Mouse (Mus musculus) MN1 (cell line): ENCODE measurements around the gene Ptprn2.

Experiments used
- DNase-seq: peaks from one replicate; pipeline ENCODE4 v3.0.0-alpha.2; 2016; ENCODE audit warnings: low spot score

The Ptprn2 gene

DNA sequence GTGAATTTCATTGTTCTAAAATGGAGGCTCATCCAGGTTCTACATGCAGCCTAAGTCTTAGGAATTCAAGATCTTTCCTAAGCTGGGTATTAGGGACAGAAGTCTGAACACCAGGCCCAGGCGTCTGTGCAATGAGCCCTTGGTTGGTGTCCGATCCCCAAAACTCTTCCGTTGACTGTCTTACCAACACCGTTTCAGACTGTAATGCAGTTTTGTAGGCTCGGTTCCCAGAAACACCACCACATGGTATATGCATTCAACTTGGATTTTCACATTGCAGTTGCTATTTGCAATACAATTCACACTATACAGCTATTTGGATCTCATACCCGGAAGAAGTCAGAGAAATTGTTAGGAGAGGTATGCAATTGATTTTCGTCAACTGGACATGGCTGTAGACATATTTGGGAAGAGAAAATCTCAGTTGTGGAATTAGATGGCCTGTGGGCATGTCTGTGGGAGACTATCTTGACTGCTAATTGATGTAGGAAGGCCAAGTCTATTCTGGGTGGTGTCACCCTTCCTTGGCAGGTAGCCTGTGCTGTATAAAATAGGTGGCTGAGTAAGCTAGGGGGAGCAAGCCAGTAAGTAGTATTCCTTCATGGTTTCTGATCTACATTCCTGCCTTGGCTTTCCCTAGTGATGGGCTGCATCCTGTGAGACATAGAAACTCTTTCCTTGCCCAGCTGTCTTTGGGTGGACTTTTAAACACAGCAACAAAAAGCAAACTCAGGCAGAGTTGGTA, 109.5 kb downstream of the Ptprn2 start:
- no peak for DNase-seq

DNA sequence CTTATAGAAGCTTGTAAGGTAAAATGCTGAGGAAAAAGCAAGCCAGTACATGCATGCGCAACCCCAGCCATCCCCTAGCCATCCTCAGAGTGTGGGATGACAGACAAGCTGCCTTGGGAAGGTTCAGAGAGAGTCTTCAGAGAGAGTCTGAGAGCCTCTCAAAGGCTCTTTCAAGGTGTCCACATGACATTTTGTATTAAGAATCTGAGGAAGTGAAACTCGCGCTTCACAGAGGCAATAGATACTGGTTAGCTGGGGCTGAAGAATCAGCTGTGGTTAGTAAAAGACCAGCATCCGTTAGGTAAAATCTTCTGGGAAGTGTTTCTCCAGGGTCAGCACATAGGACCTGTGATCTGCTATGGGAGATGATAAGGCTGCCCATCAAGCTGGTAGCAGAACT, 110.2 kb downstream of the Ptprn2 start:
- DNase-seq, result no peak

DNA sequence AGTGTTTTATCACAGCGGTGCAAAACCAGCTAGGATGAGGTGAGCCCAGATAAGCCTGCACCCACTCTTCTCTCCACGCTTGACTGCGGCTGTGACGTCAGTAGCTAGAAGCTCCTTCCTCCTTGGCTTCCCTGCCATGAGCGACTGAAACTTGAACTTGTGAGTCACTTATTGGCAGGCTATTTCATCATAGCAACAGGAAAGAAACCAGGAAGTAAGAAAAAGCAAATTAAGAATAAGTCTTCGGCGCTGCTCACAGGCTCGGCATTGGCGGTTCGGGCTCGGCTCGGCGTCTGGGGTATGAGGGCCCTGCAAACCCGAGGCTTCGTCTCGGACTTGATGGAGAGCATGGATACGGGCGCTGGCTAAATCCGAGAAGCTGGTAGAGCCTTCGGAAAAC, 111.5 kb downstream of the Ptprn2 start:
- no peak for DNase-seq

DNA sequence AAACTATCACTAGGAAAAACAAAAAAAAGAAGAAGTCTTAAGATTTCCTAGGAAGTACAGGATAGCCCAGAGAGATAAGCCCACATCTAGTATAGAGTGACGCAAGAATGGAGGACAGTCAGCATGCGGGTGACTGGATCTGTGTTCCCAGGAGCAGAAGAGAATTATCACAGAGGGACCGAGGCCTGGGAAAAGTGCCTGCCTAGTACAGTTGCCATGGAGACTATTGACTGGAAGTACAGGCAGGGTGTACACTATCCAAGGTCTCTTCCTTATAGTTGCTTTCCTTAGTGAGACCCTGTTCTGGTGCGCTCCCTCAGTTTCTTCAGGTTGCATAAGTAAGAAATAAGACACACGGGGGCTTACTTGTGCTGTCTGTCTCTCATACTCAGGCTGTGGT, 112.2 kb downstream of the Ptprn2 start:
- DNase-seq, result no peak

DNA sequence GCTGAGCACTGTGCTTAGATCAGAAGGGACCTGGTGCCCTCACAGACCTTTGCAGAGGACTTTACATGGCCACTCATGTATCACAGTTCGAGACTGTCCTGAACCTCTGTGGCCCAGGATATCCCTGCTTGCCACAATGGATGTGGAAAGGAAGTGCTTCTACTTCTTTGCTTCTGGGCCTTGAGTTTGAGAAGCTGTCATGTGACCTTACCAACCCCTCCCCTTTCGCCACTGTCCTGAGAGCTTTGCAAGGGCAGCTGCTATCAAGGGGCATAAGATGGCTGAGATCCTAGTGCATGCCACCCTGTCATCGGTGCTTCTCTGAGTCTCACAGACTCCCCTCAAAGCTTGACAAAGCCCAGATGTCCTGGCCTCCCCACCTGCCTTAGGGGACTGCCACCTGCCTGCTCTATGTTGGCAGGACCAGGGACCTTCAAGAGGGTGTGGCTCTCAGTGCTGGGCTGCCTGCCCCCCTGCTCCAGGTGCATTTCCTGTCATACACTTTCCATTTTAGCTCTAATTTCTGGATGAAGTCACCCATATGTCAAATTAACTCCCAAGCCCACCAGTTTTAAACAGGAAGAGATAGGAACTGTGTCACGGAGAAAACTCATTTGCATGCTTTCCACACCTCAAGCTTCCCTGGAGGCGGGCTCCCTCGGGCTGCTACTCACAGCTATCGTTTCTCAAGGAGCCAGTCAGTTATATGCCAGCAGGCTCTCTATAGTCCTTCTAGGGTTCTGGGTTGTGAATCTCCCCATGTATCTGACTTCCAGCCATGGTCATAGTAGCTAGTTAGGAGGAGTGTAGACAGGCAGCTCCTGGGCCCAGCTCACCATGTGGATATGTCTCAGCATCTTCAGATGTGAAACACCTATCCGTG, 112.8 kb downstream of the Ptprn2 start:
- DNase-seq, result no peak

DNA sequence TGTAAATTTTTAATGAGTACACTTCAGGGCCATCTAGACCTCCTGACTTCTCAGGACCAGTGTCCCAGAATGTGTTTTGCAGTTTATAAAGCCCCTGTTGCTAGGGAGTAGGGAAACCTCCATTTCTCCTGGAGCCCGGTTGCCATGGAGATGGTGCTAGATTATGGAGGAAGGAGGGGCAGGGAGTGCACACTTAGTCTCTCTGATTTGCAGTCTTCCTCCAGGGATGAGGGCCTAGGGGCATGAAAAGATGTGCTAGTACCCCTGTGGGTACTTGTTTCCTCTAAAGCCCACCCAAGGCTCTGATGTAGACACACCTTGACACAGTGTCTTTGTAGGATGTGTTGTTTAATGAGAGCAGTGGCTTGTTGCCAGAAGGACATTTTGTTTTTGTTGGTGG, 114.0 kb downstream of the Ptprn2 start:
- DNase-seq, result no peak

DNA sequence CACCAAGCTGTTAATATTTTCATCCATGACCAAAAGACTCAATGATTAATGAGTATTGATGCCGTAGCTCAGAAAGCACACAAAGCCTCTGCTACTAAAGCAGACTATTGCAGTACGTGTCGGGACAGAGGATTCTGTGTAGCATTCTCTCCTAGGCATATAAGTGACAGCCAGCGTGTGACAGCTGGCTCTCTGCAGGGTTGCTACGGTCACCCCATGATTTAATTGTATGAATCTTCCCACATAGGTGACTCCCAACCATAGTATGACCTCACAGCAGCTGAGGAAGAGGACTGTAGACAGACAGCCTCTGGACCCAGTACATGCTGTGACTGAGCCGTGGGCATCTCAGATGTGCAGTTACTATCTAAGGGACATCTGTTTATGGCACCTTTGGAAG, 114.5 kb downstream of the Ptprn2 start:
- DNase-seq, result no peak

DNA sequence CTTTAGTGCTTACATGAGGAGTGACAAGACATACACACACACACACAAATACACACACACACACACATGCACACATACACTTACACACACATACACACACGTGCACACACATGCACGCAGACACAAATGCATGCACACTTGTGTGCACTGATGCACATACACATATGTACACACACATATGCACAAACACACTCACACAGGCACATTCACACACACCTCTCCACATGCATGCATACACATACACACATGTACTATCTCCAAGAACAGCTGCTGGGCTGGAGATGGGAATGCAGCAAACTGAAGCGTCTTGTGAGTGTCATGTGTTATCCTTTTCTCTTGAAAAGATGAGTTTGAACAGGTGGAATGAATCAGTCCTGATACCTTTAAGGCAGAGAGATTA, 115.9 kb downstream of the Ptprn2 start:
- DNase-seq, result no peak

DNA sequence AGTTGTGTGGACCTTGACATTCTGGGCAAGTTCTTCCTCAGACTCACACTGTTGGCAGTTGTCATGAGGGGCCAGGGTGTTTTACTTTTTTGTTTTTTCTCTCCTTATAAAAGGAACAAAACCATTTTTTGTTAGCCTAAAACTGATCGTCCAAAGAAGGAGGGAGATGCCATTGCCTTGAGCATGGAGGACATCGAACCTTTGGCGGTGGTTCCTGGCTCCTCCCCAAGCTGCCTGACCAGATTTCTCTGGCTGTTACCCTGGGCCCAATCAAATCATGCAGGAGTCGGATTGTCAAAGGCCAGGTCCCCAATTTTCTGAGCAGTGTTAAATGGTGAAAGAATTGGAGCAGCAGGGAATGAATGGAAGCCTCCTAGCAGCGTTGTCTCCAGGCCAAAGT, 116.4 kb downstream of the Ptprn2 start:
- DNase-seq, result no peak

DNA sequence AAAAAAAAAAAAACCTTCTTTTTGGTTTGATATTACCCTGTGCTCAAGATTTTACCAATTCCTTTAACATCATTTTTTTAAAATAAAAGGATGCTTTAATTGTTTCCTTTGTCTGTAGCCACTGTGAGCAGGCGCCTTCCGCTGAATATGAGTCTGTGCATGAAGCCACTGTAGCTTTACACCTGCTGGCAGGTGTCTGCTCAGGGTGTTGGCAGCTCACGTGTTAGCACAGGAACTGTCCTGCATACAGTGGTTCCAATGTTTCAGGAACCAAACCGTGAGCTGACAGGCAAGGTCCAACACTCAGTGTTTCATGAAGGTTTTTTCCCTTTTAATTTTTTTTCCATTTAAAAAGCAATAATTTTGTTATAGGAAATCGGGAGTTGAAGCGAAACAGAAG, 123.1 kb downstream of the Ptprn2 start:
- DNase-seq, result no peak

DNA sequence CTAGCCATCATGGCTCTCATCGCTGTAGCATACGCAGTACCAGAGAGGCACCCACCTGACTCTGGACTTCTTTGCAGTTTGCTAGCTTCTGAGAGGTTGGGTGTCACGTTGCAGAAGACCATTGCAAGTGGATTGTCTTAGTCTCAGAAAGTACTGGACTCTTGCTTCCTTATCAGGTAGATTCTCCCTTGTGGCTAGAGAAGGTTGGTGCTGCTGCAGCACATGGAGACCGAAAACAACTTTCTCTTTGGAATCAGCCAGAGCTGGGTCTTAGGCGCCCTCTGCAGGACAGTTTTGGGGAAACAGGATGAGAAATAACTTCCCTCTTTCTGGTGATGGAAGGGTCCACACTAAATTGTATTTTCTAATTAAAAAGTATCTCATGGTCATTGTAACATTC, 134.3 kb downstream of the Ptprn2 start:
- DNase-seq, result peak; percentile 45

DNA sequence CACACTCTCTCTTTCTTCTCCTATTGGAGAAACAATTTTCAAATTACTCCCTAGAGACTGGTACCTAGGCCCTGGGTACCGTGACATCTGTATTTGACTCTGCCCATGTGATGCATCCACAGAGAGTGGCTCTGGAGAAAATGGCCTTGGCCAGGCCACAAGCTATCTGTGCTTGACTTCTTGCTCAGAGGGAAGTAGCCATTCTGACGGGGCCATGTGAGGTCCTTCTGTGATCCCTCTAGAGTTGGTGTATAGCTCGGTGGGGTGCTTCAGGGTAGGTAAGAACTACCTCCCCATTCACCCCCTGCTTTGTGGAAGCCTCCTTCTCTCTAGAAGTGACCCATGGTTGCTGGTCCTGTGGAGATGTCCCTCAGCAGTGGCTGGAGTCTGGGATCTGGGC, 134.8 kb downstream of the Ptprn2 start:
- DNase-seq, result no peak

DNA sequence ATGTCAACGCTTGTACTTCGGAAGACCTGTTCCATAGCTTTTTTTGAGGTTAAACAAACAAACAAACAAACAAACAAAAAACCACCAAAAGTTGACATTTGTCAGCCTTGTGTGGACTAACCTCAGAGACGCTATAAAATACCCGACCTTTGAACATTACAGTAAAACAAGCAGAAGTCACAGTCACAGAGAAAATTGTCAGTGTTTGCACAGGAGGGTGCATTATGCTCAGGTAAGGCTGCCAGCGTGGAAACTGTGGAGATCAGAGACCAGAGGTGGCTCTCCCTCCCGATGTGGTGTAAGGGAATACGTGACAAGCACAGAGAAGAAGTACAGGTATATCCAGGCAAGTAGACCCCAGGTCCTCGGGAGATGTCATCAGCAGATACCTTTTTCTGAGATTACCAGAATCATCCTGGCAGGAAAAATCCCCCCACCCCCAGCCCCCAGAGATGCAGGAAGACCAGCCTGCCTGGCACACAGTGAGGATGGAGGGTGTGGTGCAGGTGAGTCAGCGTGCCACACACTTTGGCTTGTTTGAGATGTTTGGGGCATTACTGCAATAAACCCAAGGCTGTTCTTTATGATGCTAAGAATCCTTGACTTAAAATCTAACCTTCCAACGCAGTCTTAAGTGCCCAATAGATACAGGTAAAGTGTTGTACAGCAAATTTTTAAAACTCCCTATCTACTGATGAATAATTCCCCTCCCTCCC, 136.0 kb downstream of the Ptprn2 start:
- DNase-seq, result no peak

DNA sequence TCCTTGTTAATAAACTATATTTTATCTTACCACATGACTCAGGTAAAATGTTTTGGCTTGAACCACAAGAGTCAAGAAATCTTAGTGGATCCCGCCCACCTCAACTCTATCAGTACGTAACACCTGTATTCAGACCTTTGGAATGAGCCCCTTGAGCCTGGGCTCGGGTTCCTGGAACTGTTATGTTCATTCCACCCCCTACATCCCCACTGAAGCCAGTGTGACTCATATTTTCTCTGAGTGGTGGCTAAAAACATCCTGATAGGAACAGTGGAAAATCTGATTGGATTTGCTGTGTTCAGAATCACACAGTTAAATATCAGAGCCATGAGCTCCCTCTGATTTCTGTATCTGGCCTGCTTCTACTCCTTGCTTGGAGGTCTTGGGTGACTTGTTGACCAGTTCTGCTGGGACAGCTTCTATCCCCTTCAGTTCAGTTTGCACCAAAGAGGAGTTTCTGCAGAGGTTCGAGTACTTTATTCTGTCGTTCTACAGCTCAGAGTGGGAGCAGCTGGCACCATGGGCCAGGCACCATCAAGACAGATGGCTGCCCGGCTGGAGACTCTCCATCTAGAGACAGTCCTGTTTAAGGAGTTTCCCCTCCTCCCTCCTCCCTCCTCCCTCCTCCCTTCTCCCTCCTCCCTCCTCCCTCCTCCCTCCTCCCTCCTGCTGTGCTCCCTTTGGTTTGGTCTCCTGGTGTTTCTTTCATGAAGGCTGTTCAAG, 137.3 kb downstream of the Ptprn2 start:
- no peak for DNase-seq

DNA sequence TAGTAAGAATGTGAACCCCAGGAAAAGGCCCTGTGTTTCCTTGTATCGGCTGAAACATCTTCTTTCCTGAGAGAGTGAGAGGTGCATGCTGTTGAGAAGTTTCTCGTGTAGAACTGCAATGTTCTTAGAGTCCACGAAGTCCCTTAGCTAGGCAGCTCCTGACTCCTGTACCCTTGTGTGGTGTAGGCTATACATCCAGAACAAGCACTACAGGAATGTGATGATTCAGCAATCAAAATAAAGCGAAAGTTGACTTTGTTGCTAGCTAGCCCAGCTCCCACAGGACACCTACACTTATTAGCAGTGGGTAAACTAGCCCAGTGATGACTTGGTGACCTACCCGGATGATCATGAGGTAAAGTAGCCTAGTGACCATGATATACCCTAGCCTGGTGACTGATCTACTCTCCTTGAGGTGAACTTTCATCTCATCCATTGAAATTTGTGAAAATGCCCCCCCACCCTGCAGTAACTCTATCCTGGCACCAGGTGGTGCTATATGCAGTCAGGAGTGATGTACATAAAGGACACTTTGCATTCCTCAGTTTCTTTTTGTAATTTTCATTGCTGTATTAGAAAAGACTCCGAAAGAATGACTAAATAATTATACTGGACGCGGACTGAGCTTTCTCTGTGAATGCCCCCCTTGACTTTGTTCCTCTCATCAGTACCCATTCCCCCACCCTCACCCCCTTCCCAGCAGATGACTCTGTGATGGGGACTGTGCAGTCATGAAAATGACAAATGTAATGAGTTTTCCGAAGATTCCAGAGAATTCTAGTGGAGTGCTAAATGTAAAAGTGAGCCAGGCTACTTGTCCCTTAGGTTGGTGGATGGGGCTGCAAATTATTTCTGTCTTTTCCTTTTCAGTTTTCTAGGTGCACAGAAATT, 140.1 kb downstream of the Ptprn2 start:
- peak; percentile 19 for DNase-seq

DNA sequence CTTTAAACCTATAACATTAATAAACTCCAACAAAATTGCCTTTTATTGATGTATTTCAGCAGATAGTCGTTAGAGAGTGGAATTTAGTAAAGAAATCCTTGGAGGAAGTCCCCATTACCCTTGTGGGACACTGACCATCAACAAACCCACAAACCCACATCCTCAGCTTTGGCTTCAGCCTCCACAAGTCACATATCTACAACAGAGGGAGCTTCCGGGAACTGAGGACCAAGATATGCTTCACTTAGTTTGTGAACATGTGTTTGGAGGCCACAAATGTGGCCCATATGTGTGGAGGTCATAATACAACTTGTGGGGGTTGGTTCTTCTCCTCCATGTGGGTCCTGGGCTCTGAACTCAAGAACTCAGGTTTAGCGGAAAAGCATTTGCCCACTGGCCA, 143.5 kb downstream of the Ptprn2 start:
- no peak for DNase-seq

DNA sequence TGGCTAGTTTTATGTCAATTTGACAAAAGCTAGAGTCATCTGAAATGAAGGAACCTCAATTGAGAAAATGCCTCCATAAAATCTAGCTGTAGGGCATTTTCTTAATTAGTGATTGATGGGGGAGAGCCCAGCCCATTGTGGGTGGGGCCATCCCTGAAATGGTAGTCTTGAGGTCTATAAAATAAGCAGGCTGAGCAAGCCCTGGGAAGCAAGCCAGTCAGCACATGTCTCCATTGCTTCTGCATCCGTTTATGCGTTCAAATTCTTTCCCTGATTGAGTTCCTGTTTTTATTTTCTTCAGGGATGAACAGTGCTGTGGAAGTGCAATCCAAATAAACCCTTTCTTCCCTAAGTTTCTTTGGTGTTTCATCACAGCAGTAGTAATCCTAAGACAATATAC, 152.0 kb downstream of the Ptprn2 start:
- DNase-seq, result no peak

DNA sequence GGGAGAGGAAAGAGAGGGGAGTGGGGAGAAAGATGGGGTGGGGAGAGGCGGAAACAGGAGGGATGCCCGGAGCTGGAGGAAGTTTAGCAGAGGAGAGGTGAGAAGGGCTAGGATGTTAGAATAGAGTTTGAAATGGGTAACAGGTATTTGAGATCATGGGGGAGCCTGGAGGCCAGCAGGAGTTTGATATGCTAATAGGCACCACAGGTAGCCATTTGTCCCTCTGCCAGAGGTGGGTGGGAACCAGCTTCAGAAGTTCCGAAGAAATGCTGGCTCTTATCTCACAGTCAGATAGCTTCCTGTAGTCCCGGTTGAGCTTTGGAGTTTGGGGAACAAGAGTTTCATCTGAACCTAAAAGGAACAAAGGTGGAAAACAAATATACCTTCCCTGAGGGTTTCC, 155.4 kb downstream of the Ptprn2 start:
- no peak for DNase-seq

DNA sequence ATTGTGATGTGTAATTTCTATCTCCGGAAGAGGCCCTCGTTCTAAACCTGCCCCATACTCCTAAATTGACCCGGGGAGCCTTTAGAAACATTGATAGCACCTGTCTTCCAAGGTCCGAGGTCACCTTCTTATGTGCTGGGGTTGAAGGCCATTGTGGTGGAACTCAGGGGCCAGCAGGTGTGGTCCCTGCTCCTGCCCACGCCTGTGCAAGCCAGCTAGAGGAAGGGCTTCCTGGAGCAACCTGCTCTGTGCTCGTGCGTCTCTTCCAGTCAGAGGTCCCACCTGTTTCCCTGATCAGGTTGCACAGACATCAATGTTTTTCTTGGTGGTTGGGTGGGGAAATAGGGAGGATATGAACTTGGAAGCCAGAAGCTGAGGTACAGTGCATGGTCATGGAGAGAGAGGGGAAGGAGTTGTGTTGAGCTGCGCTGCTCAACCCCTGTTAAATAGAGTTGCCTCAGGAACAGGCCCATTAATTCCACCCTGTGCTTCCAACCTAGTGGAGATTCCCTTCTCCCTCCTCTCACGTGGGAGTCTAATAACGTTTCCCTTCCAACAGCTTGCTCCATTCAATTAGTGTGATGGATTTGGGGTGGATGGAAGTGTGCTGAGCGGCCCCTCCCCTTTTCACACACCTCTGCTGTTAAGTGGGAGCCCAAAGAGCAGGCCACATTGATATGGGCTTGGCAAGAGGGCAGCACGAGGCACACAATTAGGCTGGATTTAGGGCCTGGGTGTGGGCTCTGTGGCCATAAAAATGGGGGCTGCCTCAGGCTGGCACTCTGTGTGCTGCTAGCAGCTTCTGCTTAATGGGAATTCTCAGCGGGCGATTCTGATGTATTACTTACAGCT, 156.0 kb downstream of the Ptprn2 start:
- no peak for DNase-seq

DNA sequence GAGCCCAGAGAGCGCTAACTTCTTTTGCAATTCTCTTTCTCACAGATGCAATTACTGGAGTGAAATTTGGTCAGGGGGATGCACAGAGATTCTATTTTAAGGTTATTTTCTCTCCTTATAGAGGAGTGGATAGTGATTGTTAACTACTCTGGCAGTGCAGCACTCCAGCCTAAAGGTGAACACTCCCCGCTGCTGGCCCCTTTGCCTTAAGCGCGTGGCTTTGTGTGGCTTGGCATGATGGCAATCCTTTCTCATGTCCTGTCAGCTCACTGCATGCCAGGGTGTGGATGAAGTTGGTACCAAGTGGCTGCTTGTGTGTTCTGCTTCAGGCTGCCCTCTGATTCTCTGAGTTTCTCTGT, 156.7 kb downstream of the Ptprn2 start:
- DNase-seq, result no peak
